30 mouse cellular contexts compared by ENCODE assay signal in the genomic region with DNA sequence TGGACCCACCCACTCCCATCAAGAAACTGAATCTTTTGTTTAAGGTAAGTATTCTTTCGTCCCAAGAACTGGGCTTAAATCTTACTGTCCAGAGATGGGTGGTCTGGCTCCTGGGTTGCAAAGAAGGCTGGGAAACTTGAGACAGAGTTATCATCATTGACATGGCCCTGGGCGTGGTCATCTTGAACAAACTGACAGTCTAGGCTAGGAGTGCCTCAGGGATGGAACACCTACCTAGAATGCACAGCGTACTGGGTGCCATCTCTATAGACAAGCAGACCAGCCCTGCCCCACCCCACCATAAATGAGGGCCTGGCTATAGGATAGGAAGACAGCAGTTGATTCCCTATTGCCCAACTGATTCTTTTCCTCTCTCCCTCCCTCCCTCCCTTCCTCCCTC. TPM values are rescaled to one million over a fixed set of nuclear protein-coding genes. Genes with fewer than 3 reads are reported as not detected.
A peak's percentile ranks its signal among the peaks of the same experiment; 100 is the strongest.
DNase-seq lines count a peak whose midpoint lies in the region; ATAC-seq and TF ChIP-seq lines count a peak whose summit lies in the region.
"Had no signal": no experiment of that assay in that cellular context is flagged by ENCODE, and none has a peak within 500 bp of the region (broad histone marks: within the 10 kb centered on the region; RNA-seq: fewer than 3 reads in every experiment).

No protein-coding gene starts in this region.

- ATAC-seq in erythroblast, adult 5-6 weeks (replicated peaks; ENCODE audit: low FRiP score, poor library complexity, severe bottlenecking), result peak; percentile 81
- peak; percentile 99 for ATAC-seq in liver, embryonic 12.5 days
- ATAC-seq in liver, postnatal 0 days, result peak; percentile 76
- ATAC-seq in midbrain, embryonic 14.5 days (ENCODE audit: low FRiP score, low TSS enrichment), result no peak
- no peak for ATAC-seq in midbrain, postnatal 0 days (ENCODE audit: low FRiP score)
- ATAC-seq: activated CD4-positive, CD25-positive, alpha-beta regulatory T cell, adult 4 months; forebrain, postnatal 0 days had no signal

- no peak overlapping the region for H3K9ac ChIP-seq in liver, embryonic 12.5 days
- H3K9ac ChIP-seq in liver, postnatal 0 days (replicated peaks), result no peak overlapping the region
- H3K9ac ChIP-seq in midbrain, embryonic 14.5 days (replicated peaks; ENCODE audit: low read length), result no peak overlapping the region
- H3K9ac ChIP-seq in midbrain, postnatal 0 days (replicated peaks; ENCODE audit: low read length, poor library complexity, severe bottlenecking), result no peak overlapping the region
- H3K9ac ChIP-seq: embryonic facial prominence, embryonic 13.5 days; forebrain, embryonic 12.5 days; forebrain, postnatal 0 days; heart, embryonic 13.5 days; hindbrain, embryonic 14.5 days; limb, embryonic 13.5 days; midbrain, embryonic 12.5 days had no signal

- no peaks in the 10 kb centered on the region for H3K9me3 ChIP-seq in liver, embryonic 12.5 days (replicated peaks)
- no peaks in the 10 kb centered on the region for H3K9me3 ChIP-seq in liver, postnatal 0 days (ENCODE audit: low read length)
- no peaks in the 10 kb centered on the region for H3K9me3 ChIP-seq in midbrain, embryonic 14.5 days (ENCODE audit: control insufficient read depth, low read length)
- H3K9me3 ChIP-seq in midbrain, postnatal 0 days (ENCODE audit: low read length), result no peaks in the 10 kb centered on the region
- H3K9me3 ChIP-seq: embryonic facial prominence, embryonic 13.5 days; forebrain, embryonic 12.5 days; heart, embryonic 13.5 days; midbrain, embryonic 12.5 days had no signal

- H3K4me2 ChIP-seq in liver, embryonic 12.5 days, result peak overlapping the region; percentile 32; the same call in 1 of the 2 replicates
- no peak overlapping the region for H3K4me2 ChIP-seq in liver, postnatal 0 days (ENCODE audit: low read depth, low read length)
- no peak overlapping the region for H3K4me2 ChIP-seq in midbrain, embryonic 14.5 days (ENCODE audit: low read length)
- no peak overlapping the region for H3K4me2 ChIP-seq in midbrain, postnatal 0 days (ENCODE audit: low read depth, low read length, poor library complexity, severe bottlenecking)
- H3K4me2 ChIP-seq: embryonic facial prominence, embryonic 13.5 days; forebrain, embryonic 12.5 days; heart, embryonic 13.5 days; hindbrain, embryonic 14.5 days; limb, embryonic 13.5 days; midbrain, embryonic 12.5 days had no signal

- H3K27ac ChIP-seq in liver, embryonic 12.5 days, result peak overlapping the region; percentile 79
- no peak overlapping the region for H3K27ac ChIP-seq in liver, postnatal 0 days (ENCODE audit: low read depth)
- no peak overlapping the region for H3K27ac ChIP-seq in midbrain, embryonic 14.5 days (replicated peaks; ENCODE audit: low read depth, low read length)
- H3K27ac ChIP-seq in midbrain, postnatal 0 days (ENCODE audit: low read depth, low read length), result no peak overlapping the region
- H3K27ac ChIP-seq: embryonic facial prominence, embryonic 13.5 days; forebrain, embryonic 12.5 days; heart, embryonic 13.5 days; hindbrain, embryonic 14.5 days; left cerebral cortex, adult 2 months; limb, embryonic 13.5 days; midbrain, embryonic 12.5 days had no signal

- peak; percentile 56 for DNase-seq in c-Kit-positive CD71-positive TER-119-negative erythroid progenitor cells, embryonic 14.5 days (ENCODE audit: low read depth)
- no peak for DNase-seq in liver, postnatal 0 days
- no peak for DNase-seq in right cerebral cortex, postnatal 10 days (ENCODE audit: low spot score in 2 of 2)
- no peak for DNase-seq in midbrain, embryonic 14.5 days
- DNase-seq in midbrain, postnatal 0 days (ENCODE audit: low spot score), result no peak
- no peak for DNase-seq in layer of hippocampus, postnatal 14 days (ENCODE audit: low spot score in 2 of 2)
- DNase-seq: adrenal gland, adult 2 months; B cell, adult 2 months; cerebellum, adult 11-12 months; cerebellum, adult 9-11 months; forebrain, postnatal 0 days; gastrocnemius, postnatal 10 days; heart, postnatal 10 days; kidney, adult 8-10 months; kidney, postnatal 10 days; layer of hippocampus, adult 9-11 months; lung, adult 2 months; lung, postnatal 10 days; right cerebral cortex, postnatal 4 days had no signal

- peaks cover 44% of the 10 kb centered on the region for H3K4me1 ChIP-seq in liver, embryonic 12.5 days
- peaks cover 8% of the 10 kb centered on the region; the same call in 1 of the 2 replicates for H3K4me1 ChIP-seq in liver, postnatal 0 days (ENCODE audit: insufficient read depth)
- no peaks in the 10 kb centered on the region for H3K4me1 ChIP-seq in midbrain, embryonic 14.5 days (ENCODE audit: control insufficient read depth, insufficient read depth, low read length)
- peaks cover 3% of the 10 kb centered on the region; the same call in 1 of the 2 replicates for H3K4me1 ChIP-seq in midbrain, postnatal 0 days (ENCODE audit: insufficient read depth, low read length)
- H3K4me1 ChIP-seq: embryonic facial prominence, embryonic 13.5 days; forebrain, embryonic 12.5 days; heart, embryonic 13.5 days; midbrain, embryonic 12.5 days had no signal

- peaks cover 11% of the 10 kb centered on the region; the same call in 1 of the 2 replicates for H3K27me3 ChIP-seq in liver, embryonic 12.5 days (replicated peaks)
- H3K27me3 ChIP-seq in liver, postnatal 0 days (ENCODE audit: insufficient read depth, low read length), result no peaks in the 10 kb centered on the region
- H3K27me3 ChIP-seq in midbrain, embryonic 14.5 days (ENCODE audit: control insufficient read depth, insufficient read depth, low read length), result no peaks in the 10 kb centered on the region
- H3K27me3 ChIP-seq in midbrain, postnatal 0 days (ENCODE audit: insufficient read depth, low read length), result no peaks in the 10 kb centered on the region
- H3K27me3 ChIP-seq: embryonic facial prominence, embryonic 13.5 days; forebrain, embryonic 12.5 days; heart, embryonic 13.5 days; limb, embryonic 13.5 days; midbrain, embryonic 12.5 days had no signal

- TF ChIP-seq EP300 in liver, postnatal 0 days (IDR thresholded peaks at IDR 0.05; ENCODE audit: low read depth), result no peak

- no peaks in the 10 kb centered on the region for H3K36me3 ChIP-seq in liver, embryonic 12.5 days
- H3K36me3 ChIP-seq in liver, postnatal 0 days (replicated peaks; ENCODE audit: insufficient read depth, low read length), result no peaks in the 10 kb centered on the region
- H3K36me3 ChIP-seq in midbrain, embryonic 14.5 days (ENCODE audit: control insufficient read depth, insufficient read depth, low read length), result no peaks in the 10 kb centered on the region
- no peaks in the 10 kb centered on the region for H3K36me3 ChIP-seq in midbrain, postnatal 0 days (ENCODE audit: insufficient read depth, low read length)
- H3K36me3 ChIP-seq: embryonic facial prominence, embryonic 13.5 days; forebrain, embryonic 12.5 days; heart, embryonic 13.5 days; limb, embryonic 13.5 days; midbrain, embryonic 12.5 days had no signal

- no peak overlapping the region for H3K4me3 ChIP-seq in liver, embryonic 12.5 days
- H3K4me3 ChIP-seq in liver, postnatal 0 days (ENCODE audit: low read depth, low read length), result no peak overlapping the region
- H3K4me3 ChIP-seq in midbrain, embryonic 14.5 days (replicated peaks; ENCODE audit: low read depth, low read length), result no peak overlapping the region
- no peak overlapping the region for H3K4me3 ChIP-seq in midbrain, postnatal 0 days (ENCODE audit: low read depth, low read length)
- H3K4me3 ChIP-seq: embryonic facial prominence, embryonic 13.5 days; erythroblast, embryonic 14.5 days; forebrain, embryonic 12.5 days; heart, embryonic 13.5 days; left cerebral cortex, adult 2 months; limb, embryonic 13.5 days; midbrain, embryonic 12.5 days had no signal

- no peak for TF ChIP-seq CTCF in liver, postnatal 0 days (IDR thresholded peaks at IDR 0.05; ENCODE audit: low read depth)
- TF ChIP-seq CTCF in midbrain, postnatal 0 days (IDR thresholded peaks at IDR 0.05), result no peak

- WGBS in liver, embryonic 12.5 days (ENCODE audit: insufficient replicate concordance), result 26% methylated on average over 3 of the region's 3 CpGs
- WGBS in liver, postnatal 0 days (ENCODE audit: insufficient replicate concordance), result 64% methylated on average over 3 of the region's 3 CpGs
- 94% methylated on average over 3 of the region's 3 CpGs for WGBS in midbrain, embryonic 14.5 days
- 87% methylated on average over 3 of the region's 3 CpGs for WGBS in midbrain, postnatal 0 days

RNA-seq across cellular contexts. Expression of gene Slc16a6, which starts 44.4 kb away (rescaled TPM):
- 98.4 and 101 TPM in 2 replicates for total RNA-seq in erythroblast, adult 5-6 weeks (2015; ENCODE audit: low replicate concordance)
- 65.1 and 113 TPM in 2 replicates for total RNA-seq in erythroblast, adult 5-6 weeks (2017; ENCODE audit: low replicate concordance)
- 51.5 and 53.7 TPM in 2 replicates for polyA plus RNA-seq in liver, embryonic 12.5 days (2016; fragmentation: Nextera tagmentation; extraction: Ambion mirVana)
- polyA plus RNA-seq in liver, postnatal 0 days (2015; fragmentation: Nextera tagmentation; extraction: Ambion mirVana), result 18.8 and 19.0 TPM in 2 replicates
- polyA plus RNA-seq in midbrain, embryonic 14.5 days (2014; fragmentation: Nextera tagmentation; extraction: Ambion mirVana), result 2.8 and 3.1 TPM in 2 replicates
- 11.5 and 22.1 TPM in 2 replicates for total RNA-seq in midbrain, postnatal 0 days (2014; rRNA removed)
- polyA plus RNA-seq in midbrain, postnatal 0 days (2015; fragmentation: Nextera tagmentation; extraction: Ambion mirVana), result 4.8 and 6.3 TPM in 2 replicates
- total RNA-seq in layer of hippocampus, postnatal 14 days (2021), result 10 to 100 TPM in 1 of 2 experiments, 1 to 10 TPM in 1; 9.6 to 12.1 TPM

RNA-seq across cellular contexts. Expression of gene Arsg, which starts 44.6 kb away (rescaled TPM):
- total RNA-seq in erythroblast, adult 5-6 weeks (2015; ENCODE audit: low replicate concordance), result 2.3 and 3.1 TPM in 2 replicates
- total RNA-seq in erythroblast, adult 5-6 weeks (2017; ENCODE audit: low replicate concordance), result 1.7 and 7.7 TPM in 2 replicates
- 2.9 and 3.7 TPM in 2 replicates for polyA plus RNA-seq in liver, embryonic 12.5 days (2016; fragmentation: Nextera tagmentation; extraction: Ambion mirVana)
- 11.8 and 13.1 TPM in 2 replicates for polyA plus RNA-seq in liver, postnatal 0 days (2015; fragmentation: Nextera tagmentation; extraction: Ambion mirVana)
- polyA plus RNA-seq in midbrain, embryonic 14.5 days (2014; fragmentation: Nextera tagmentation; extraction: Ambion mirVana), result 1.3 and 2.7 TPM in 2 replicates
- total RNA-seq in midbrain, postnatal 0 days (2014; rRNA removed), result 6.6 and 6.9 TPM in 2 replicates
- 5.1 and 6.0 TPM in 2 replicates for polyA plus RNA-seq in midbrain, postnatal 0 days (2015; fragmentation: Nextera tagmentation; extraction: Ambion mirVana)
- total RNA-seq in layer of hippocampus, postnatal 14 days (2021), result 10 to 100 TPM; 10.4 to 11.2 TPM

Comparison
In these comparisons a context has a peak if more than half of its experiments do, and no peak if none do; other contexts are left out.
1. ATAC-seq: peak in erythroblast, adult 5-6 weeks (single experiment), liver, embryonic 12.5 days (single experiment) and liver, postnatal 0 days (single experiment); none in midbrain, embryonic 14.5 days (single experiment) and midbrain, postnatal 0 days (single experiment).